Mouse (Mus musculus) heart, adult 9 months (tissue): Measurements from ENCODE around the gene Hes3.
A peak's percentile ranks its signal among the peaks of the same experiment; 100 is the strongest.

Source experiments
- DNase-seq, 2 experiments: peaks; one replicate each; pipeline ENCODE4 v3.0.0; 2022; ENCODE audit warnings: low spot score in 2 of 2

The Hes3 gene

GRCm38 (mm10) chr4:152305991-152306390 lies 14.5 kb upstream of the Hes3 start:
- DNase-seq = no peak

DNA sequence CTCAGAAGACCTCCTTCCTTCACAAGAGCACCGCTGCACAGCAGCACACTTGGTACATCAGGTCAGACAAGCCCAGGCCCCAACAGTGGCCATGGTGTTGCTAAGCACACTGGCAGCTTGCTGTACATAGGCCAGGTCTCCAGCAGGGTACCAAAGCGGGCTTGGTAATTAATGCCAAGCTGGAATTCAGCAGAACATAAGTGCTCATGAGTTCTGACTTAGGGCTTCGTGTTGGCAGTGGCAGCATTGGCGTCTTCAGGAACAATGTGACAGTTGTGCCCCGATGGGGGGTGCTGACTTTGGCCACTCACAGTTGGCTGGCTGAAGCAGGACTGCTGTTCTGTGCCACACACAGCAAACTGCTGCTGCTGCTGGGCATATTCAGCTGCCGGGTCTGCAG lies 13.2 kb upstream of the Hes3 start:
- DNase-seq = no peak

- no peak for DNase-seq
Observed at GRCm38 (mm10) chr4:152303172-152303571, 11.7 kb upstream of the Hes3 start.

DNA sequence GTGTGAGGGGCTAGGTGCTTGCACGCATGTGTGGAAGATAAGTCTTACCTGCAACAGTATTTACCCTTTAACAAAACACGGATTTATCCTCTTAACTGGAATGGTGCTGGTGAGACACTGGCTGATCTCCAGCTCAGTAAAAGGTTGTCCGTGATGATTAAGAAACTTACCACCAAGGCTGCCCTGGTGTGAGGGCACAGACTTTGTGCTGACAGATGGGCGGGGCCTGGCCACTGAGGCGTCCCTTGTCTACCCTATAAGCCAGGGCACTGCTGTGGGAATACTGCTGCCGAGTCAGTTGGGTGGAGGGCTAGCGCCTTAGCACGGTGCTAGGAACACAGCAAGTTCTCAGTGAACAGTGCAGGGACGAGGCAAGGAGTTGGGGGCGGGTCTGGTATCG lies 10.6 kb upstream of the Hes3 start:
- no peak for DNase-seq

DNA sequence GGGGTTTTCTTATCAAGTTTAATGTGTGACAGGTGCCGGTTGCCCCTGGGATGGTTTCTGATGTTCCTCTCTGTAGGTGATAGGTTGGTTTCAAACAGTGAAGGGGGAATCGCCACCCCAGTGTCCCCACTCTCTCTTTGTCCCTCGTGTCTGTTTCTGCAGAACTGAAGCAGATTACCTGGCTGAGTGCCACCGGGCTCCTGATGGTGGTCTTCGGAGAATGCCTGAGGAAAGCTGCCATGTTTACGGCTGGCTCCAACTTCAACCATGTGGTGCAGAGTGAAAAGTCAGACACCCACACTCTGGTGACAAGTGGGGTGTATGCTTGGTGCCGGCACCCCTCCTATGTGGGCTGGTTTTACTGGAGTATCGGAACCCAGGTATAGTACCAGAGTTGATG lies 8.9 kb upstream of the Hes3 start:
- DNase-seq = no peak

- no peak for DNase-seq
Observed at GRCm38 (mm10) chr4:152298836-152299235, 7.4 kb upstream of the Hes3 start.

- DNase-seq = peak; percentile 96 to 99
Observed at GRCm38 (mm10) chr4:152296874-152297861, 5.7 kb upstream of the Hes3 start, which contains the start of gene Icmt. Gene Icmt, plus strand, starts transcription at chr4:152297227.

DNA sequence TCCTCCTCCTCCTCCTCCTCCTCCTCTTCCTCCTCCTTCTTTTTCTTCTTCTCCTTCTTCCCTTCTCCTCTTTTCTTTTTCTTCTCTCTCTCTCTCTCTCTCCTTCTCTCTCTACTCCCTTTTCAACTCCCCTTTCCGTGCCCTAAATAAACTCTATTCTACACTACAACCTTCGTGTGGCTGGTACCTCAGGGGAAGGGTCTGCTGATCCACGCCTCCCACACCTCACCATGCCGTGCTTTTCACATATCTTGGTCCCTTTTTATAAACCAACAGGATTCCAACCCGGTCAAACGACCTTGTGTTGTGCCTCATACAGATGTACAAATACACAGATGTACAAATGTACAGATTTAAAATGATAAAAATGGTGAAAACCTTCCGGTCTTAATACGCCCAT lies 4.9 kb upstream of the Hes3 start:
- no peak for DNase-seq

- no peak for DNase-seq
Observed at GRCm38 (mm10) chr4:152295916-152296315, 4.5 kb upstream of the Hes3 start.

GRCm38 (mm10) chr4:152294188-152294929 lies 2.9 kb upstream of the Hes3 start:
- no peak for DNase-seq

DNA sequence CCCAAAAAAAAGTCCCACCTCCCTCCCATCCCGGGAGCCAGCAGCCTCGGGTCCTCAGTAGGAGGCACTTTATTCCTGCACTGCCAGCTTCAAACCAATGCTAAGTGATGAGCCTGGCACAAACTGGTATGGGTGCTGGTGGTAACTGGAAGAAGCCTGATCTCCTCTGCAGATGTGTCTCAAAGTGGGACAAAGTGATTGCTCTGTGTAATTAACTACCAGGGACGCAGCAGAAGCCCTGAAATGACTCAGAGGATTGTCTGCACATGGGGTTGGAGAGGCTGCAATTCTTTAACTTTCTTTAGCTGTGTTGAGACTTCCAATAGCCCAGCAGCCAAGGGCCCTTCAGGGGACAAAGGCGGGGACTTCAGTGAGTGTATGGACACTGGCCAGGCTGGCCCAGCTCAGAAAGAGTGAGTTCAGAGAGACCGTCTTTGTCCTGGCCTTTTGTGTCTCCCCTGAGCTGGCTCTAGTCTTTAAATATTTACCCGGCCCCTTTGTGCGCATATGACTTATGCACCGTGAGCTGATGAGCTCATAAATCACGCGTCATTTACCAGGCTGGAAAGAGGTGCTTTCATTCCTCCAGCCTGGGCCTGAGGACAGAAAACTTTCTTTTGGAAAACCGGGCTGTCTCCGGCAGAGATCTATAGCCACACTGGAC lies 772 bp upstream of the Hes3 start:
- no peak for DNase-seq

- DNase-seq = no peak
Observed at GRCm38 (mm10) chr4:152290991-152291390, 471 bp downstream of the Hes3 start.

GRCm38 (mm10) chr4:152290385-152290784 lies 1.1 kb downstream of the Hes3 start:
- DNase-seq = no peak

- no peak for DNase-seq
Observed at GRCm38 (mm10) chr4:152288398-152288945, 3.0 kb downstream of the Hes3 start.

DNA sequence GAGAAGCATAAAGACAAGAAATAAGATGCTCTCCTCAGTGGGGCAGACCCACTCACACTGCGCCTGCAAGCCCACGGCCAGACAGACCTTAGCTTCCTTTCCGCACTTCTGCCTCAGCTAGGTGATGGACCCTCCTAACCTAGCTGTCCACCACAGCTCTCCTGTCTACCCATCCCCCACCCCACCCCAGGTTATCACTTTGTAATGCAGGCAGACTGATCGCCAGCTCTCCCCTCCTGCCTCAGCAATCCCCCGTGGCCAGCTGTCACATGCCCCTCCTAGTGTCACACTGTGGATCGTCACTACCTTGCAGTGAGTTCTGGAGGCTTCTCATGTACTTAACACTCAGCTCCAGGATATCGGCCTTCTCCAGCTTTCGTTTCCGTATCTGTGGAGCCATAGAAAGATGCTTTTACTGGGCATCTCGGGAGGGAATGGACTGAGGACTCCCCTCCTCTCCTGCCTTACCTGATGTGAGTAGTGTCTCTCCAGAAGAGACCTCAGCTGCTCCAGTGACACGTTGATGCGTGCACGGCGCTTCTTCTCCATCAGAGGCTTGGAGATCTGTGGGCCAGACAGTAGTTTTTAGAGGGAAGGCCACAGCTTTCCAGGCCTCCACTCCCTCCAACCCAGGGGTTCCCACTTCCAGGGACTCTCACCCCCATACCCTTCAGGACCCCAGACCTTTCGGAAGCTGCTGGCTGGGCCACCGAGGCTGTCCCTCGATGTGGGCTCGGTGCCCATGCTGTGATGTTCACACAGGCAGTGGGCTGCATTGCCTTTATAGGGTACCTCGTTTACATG lies 3.9 kb downstream of the Hes3 start:
- no peak for DNase-seq

DNA sequence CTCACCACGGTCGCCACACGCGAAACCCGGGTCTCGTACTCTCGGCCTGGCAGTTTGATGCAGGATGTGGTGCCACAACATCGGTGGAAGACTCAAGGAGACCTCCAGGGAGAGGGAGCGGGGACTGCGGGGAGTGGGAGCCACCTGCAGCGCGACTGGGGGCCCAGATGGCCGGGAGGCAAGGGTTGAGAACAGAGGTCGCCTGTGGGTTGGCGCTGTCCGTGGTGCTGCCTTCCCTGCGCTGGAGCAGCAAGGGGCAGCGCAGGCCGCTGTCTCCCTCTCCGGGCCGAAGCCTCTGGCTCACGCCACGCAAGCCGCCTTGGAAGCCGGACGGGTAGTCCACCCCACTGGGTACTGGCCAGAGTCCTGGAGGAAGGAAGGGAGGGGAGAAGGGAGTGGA lies 4.6 kb downstream of the Hes3 start:
- peak in 1 of 2 experiments; percentile 37 for DNase-seq

GRCm38 (mm10) chr4:152286183-152286582 lies 5.3 kb downstream of the Hes3 start:
- no peak for DNase-seq

DNA sequence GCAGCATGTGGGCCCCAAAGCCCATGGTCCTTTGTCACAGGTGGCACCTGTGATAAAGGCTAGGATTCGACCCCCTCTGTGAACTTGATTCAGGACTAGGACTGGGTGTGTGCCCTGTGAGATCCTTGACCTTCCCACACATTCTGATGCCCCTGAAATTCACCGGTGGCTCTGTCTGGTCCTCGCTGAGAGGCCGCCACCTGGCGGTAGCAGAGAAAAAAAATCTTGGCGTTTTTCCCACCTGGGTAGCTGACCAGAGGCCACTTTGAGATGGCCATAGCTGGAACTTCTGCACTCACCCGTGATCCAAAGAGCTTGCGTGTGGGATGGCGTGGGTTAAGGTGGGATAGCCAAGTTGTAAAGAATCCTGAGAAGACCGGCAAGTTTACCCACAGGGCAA lies 6.0 kb downstream of the Hes3 start:
- DNase-seq = peak in 1 of 2 experiments; percentile 68

- DNase-seq = peak; percentile 70 to 77
Observed at GRCm38 (mm10) chr4:152283186-152283950, 8.1 kb downstream of the Hes3 start.

DNA sequence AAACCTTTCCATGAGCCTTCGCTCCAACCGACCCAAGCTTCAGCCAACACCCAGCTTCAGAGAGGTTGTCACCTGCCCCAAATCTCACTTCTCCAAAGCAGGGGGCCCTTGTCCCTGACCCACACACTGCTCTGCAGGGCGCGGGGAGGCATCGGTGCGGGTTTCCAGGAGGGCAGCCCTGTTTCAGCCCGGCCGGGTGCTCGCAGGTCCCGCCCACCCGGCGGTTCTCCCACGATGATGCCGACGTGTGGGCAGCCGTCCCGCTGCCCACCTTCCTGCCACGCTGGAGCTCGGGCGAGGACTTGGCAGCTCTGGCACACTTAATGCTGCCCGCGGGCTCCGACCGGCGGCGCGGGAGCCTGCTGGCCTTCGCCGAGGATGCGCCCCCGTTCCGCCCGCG lies 8.7 kb downstream of the Hes3 start:
- no peak for DNase-seq
